Mouse (Mus musculus) monocyte, adult 5-6 weeks (primary cell): ENCODE data around the gene Prelp. TPM values are rescaled to one million over a fixed set of nuclear protein-coding genes. Genes with fewer than 3 reads are reported as not detected.
"Not testable (repeated sequence)": the region's sequence is repeated elsewhere in the genome, so short reads cannot be mapped to it uniquely, and the experiment has no call there.

Experiments used
- ATAC-seq: fragments of 153-309, 156-312 bp; replicated peaks from 2 replicates; pipeline ENCODE4 v1.8.0; 2017; ENCODE audit warnings: mild to moderate bottlenecking; ENCODE audit not compliant: low TSS enrichment, insufficient number of reproducible peaks, severe bottlenecking, poor library complexity, low FRiP score
- total RNA-seq: library from RNA; stranded (forward); fragments of 200-1000, 200-491, 200-594 nt; gene quantifications from 3 replicates; pipeline ENCODE4 v1.2.3, GENCODE M21; 2017

The Prelp gene
- total RNA-seq = not detected in 3 replicates

GRCm38 (mm10) chr1:133921304-133921751 lies at the start of gene Prelp:
Prelp (minus strand) TSS chr1:133921414.
- no peak for ATAC-seq

GRCm38 (mm10) chr1:133969427-133969826 lies 48.2 kb upstream of the Prelp start:
- no peak for ATAC-seq

DNA sequence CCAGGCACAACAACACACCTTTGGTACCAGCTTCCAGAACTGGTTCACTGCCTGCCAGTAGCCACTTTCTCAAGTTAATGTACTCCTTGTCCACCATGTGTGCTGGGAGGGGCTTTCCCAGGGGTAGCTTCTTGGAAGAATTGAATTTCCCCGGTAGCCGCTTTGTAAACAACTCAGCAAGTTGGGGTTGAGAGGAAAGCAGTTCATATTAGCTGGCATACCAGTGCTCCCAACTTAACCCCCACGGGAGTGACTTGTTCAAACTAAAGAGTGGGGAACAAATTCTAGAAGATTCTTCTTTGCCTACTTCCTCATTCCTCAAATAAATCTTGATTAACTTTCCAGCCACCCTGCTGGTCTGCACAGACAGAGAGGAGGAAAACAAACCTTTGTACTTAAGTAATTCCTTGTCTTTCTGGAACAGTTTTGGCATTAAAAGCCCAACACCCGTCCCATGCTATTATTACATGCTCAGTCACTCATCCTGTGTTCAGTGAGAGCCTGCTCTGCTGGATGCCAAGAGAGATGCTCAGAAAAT lies 47.6 kb upstream of the Prelp start:
- ATAC-seq = no peak

DNA sequence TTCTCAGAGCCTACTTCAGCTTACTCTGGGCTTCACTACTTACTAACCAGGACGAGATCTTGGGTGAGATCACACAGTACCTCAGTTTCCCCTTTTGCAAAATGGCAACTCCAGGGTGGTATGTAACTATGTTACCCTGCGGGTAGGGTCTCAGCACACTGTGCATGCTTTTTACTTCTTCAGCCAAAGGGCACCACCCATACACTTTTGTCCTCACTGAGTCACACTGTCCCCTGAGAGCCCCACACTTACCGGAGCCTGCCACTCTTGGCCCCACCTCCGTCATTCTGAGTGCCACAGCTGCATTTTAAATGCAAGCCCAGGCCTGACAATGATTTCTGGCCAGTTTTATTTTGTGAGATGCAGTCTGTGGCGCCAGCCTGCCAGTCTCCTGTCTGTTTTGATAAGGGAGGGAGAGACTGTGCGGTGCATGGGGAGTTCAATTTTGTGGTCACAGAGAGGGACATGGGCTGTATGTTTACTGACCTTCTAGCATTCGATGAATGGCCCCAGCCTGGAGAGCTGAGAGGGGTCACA lies 46.3 kb upstream of the Prelp start:
- ATAC-seq = no peak

DNA sequence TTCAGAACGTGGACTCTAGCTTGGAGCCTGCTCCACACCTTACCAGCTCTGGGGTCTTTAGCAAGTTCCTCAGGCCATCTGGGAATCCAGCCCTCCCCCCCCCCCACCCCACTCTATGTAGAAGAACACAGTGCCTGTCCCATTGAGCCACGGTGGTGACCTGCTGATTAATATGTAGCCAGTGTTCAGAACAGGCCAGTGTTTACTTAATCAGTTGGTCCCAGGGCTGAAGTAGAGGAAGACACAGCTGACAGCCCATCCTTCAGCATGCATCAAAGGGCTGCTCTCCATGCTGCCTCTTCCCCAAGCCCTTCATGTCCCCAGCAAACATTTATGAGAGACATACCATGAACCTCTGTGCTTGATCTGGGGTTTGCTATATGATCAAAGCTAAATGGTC lies 44.8 kb upstream of the Prelp start:
- no peak for ATAC-seq

- no peak for ATAC-seq
These were observed 44.1 kb upstream of the Prelp start for GRCm38 (mm10) chr1:133965298-133965697.

GRCm38 (mm10) chr1:133964742-133965141 lies 43.5 kb upstream of the Prelp start:
- ATAC-seq = no peak

- ATAC-seq = not testable (repeated sequence)
These were observed 42.4 kb upstream of the Prelp start for GRCm38 (mm10) chr1:133963578-133963977.

GRCm38 (mm10) chr1:133963128-133963527 lies 41.9 kb upstream of the Prelp start:
- ATAC-seq = not testable (repeated sequence)

DNA sequence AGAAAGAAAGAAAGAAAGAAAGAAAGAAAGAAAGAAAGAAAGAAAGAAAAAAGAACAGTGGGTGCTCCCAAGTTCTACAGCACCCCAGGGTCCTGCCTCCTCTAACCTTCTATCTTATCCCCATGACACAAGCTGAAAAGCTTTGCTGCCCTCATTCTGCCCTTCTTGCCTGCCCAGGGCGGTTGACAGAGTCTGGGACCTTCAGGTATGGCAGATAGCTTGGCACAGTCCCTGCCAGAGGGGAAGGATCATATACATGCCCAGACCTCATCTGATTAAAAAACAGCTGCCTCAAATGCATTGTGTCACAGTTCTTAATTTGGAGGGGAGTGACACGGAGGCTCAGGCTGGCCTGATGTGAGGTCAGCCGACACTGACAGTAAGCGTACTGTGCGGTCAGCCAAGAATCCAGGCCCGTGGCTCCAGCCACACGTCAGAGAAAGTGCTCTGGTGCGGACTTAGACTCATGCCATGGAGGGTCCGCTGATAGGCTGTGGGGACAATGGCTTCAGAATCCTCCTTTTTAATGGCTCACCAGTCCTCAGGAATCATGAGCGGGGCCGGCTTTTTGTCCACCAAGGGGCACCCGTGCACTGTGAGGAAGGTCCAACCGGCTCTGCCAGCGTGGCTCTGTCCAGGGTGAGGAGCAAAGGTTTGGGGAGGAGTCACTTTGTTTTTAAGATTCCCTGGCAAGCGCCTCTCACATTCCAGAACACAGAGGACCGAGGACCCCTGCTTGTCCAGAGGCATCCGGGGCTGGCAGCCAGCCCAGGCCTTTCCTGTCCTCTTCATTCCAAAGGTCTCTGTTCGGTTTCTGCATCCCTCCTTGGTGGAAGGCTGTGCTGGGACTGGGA lies 40.3 kb upstream of the Prelp start:
- ATAC-seq = no peak

DNA sequence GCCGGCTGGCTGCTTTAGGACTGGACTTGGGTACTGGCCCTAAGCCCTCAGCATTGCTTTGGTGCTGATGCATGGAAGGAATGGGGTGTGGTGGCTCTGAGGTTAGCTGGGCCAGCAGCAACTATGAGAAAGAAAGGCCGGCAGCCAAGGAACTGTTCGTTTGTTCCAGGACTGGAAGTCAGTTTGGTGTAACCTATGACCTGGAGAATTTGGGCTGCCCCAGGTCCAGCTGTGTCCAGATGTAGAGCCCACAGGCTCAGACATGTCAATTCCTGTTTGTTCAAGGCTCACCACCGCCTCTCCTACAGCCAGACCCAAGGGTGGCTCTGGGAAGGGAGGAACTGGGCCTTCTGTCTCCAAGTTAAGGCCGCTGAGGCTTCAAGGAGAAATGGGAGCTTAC lies 38.3 kb upstream of the Prelp start:
- ATAC-seq = no peak

- no peak for ATAC-seq
These were observed 32.8 kb upstream of the Prelp start for GRCm38 (mm10) chr1:133954009-133954408.

- no peak for ATAC-seq
These were observed 32.1 kb upstream of the Prelp start for GRCm38 (mm10) chr1:133953261-133953742.

DNA sequence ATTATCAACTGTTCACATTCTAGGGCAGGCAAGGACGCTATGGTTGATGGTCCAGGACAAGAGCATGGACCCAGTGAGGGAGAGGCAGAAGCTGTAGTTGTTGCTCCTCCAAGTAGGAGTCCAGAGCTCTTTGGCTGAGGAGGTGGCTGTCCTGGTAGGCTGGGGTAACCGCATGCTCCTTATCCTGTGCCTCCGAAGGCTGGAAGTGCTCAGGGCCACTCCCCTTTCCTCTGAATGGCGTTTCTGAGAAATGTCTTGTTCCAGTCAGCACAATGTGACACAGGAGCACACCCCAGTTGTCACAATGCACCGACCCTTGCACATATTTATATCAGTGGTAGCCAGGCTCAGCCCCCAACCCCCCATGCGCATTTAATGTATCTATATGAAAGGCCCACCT lies 30.4 kb upstream of the Prelp start:
- ATAC-seq = no peak

GRCm38 (mm10) chr1:133950061-133950782 lies 29.0 kb upstream of the Prelp start:
- no peak for ATAC-seq

GRCm38 (mm10) chr1:133945106-133945505 lies 23.9 kb upstream of the Prelp start:
- no peak for ATAC-seq

- no peak for ATAC-seq
These were observed 20.7 kb upstream of the Prelp start for GRCm38 (mm10) chr1:133941904-133942303.

DNA sequence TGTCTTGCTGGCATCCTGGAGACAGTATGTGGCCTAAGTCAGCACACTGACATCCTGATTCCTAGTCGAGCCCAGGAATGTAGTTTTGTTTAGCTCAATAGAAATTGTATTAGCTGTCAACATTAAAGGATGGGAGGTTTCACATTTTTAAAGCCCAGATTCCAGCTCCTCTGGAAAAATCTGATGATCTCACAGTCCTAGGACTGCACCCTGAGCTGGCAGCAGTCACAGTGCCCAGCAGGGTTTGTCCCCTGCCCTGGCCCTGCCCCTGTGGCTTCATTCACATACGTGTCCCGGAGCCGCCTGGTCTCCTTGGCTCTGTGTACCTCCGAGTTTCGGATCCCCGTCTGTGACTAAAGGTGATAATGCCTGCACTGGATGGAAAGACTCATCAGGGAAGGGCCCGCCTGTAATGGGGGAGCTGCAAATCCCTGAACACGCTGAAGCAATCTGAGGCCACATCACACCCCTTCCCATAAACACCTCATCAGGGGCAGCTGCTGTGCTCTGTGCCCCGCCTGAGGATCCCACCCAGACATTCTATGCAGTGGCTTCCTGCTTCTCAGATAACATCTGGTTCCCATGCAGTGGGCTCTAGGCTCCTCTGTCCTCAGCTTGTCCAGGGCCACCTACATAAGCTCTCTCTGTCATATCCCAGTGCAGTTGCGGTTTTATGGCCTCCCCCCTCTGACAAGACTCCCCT lies 20.1 kb upstream of the Prelp start:
- ATAC-seq = no peak
